Mouse (Mus musculus) 3T3-L1 (cell line): Measurements from ENCODE around the gene Msrb2.

ENCODE experiments used
- DNase-seq: peaks from one replicate; pipeline ENCODE4 v3.0.0-alpha.2; 2015; ENCODE audit warnings: low read depth, low spot score

Gene Msrb2

GRCm38 (mm10) chr2:19371390-19372158, at the start of gene Msrb2:
Msrb2 (plus strand) TSS chr2:19371440.
- DNase-seq, result peak; percentile 46

- DNase-seq, result no peak
Observed at GRCm38 (mm10) chr2:19322448-19322847, 48.8 kb upstream of the Msrb2 start.

GRCm38 (mm10) chr2:19326376-19326775, 44.9 kb upstream of the Msrb2 start:
- no peak for DNase-seq

- DNase-seq, result no peak
Observed at GRCm38 (mm10) chr2:19327811-19328210, 43.4 kb upstream of the Msrb2 start.

- DNase-seq, result no peak
Observed at GRCm38 (mm10) chr2:19343901-19344635, 27.2 kb upstream of the Msrb2 start.

GRCm38 (mm10) chr2:19344636-19345413, 26.4 kb upstream of the Msrb2 start:
- peak; percentile 88 for DNase-seq

DNA sequence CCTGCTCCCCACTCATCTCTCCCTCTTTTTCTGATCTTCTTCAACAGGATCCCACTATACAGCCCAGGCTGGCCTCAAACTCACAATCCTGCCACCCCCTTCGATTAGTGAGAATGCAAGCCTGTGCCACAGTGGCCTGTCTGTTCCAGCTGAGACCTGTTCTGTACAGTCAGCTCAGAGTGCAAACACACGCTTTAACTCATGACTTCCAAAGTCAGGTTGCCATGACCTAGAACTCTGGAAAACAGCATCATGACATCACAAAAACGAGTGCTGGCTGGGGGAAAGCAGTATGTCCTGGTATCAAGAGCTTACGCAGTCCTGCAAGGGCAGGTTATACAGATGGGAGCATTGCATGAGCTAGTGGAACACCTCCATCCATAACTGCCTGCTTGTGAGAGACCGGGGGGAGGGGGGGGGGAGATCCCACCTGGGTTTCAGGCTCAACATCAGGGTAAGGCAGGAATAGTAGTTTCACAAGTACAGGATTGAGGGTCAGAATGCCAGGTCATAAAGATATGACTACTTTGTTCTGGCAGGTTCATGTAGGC, 25.8 kb upstream of the Msrb2 start:
- DNase-seq, result no peak

- DNase-seq, result no peak
Observed at GRCm38 (mm10) chr2:19348454-19348853, 22.8 kb upstream of the Msrb2 start.

DNA sequence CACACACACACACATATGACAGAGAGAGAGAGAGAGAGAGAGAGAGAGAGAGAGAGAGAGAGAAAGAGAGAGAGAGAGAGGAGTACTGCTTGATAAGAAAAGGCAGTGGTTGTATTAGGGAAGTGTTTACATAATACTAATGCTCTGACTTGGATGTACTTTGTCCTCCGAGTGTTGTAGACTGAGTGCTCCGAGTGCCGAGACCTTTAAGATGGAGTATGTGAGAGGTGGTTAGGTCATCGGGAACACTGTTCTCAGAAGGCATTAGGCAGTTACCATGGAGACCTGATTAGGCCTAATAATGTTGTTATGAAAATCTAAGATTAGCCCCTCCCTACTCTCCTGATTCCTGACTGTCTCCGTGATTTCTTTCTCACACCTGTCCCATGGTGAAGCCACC, 21.1 kb upstream of the Msrb2 start:
- no peak for DNase-seq

DNA sequence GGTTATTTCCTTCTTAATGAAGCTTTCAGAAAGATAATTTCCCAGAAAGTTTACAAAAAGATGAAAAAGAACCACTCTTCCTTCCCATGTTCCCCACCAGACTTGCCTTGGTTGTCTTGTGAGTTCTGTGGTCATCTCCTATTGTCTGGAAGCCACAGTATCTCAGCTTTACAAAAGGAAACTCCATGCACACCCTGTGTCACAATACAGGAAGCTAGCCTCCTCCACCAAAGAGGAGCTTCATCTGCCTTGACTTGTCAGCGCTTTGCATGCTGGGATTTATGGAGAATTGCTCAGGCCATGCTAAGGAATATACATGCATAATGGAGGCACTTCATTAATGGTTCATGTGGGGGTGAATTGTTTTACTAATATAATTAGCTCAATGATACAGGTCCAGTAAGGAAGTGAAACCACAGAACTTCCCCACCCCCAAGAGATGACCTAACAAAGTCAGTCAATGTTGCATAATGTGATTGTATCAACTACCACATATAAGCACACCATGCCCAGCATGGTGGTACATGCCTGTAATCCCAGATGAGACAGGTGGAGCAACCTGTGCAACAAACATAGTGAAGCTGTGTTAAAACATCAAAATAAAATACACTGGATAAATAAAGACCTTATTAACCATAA, 19.5 kb upstream of the Msrb2 start:
- no peak for DNase-seq

- DNase-seq, result no peak
Observed at GRCm38 (mm10) chr2:19353158-19353557, 18.1 kb upstream of the Msrb2 start.

GRCm38 (mm10) chr2:19362880-19363279, 8.4 kb upstream of the Msrb2 start:
- no peak for DNase-seq

DNA sequence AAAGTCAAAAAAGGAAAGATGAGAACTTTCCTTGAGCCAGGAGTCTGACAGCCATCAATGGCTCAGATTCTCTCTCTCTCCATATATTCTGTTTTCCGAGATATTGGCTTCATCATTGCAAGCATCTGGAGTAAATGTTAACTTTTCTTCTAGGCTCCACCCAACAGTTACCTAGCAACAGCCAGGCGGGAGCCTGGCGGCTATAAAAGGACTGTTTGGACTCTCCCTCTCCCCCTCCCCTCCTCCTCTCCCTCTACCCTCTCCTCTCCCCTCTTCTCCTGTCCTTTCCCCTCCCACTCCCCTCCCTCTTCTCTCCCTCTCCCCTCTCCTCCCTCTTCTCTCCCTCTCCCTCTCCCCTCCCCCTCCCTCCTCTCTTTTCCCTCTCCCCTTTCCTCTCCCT, 4.8 kb upstream of the Msrb2 start:
- no peak for DNase-seq

DNA sequence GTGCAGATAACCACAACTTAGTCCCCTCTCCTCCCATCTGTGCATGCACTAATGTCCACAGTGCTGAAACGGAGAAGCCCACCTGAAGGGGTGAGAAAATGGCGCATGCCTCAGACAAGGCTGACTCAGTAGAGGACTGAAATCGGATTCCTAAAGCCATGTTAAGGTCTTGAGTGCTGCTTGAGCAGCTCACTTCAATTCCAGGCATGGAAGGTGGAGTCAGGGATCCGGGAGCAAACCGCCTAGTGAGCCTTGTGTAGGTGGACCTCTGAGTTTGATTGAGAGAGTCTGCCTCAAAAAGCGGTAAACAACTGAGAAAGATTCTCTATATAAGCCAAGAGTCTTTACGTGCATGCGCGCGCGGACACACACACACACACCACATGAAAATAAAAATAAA, 4.1 kb upstream of the Msrb2 start:
- DNase-seq, result no peak

GRCm38 (mm10) chr2:19373695-19374094, 2.5 kb downstream of the Msrb2 start:
- peak; percentile 3 for DNase-seq

DNA sequence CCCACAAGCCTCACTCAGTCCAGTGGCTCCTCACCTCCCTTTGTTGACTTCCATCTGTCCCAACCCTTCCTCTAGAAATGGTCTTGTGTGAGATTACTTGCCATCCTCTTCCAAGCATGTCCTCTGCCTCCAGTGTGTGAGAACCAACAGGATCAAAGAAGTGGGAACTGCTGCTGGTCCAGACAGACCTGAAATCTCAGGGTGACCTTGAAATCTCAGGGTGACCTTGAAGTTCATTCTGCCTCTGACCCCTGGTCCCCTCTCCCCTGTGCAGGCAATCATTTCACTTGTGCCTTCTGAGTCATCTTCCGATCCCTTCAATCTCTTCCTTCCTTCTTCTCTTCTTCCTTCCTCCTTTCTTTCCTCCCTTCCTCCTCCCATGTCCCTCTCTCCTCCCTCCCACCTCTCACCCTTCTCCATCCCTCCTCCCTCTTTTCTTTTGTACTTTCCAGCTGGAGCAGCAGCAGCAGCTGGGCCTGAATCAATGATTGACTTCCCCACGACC, 9.3 kb downstream of the Msrb2 start:
- no peak for DNase-seq

- no peak for DNase-seq
Observed at GRCm38 (mm10) chr2:19380986-19381385, 9.7 kb downstream of the Msrb2 start.

GRCm38 (mm10) chr2:19382206-19382605, 11.0 kb downstream of the Msrb2 start:
- no peak for DNase-seq

GRCm38 (mm10) chr2:19383006-19383405, 11.8 kb downstream of the Msrb2 start:
- DNase-seq, result no peak

DNA sequence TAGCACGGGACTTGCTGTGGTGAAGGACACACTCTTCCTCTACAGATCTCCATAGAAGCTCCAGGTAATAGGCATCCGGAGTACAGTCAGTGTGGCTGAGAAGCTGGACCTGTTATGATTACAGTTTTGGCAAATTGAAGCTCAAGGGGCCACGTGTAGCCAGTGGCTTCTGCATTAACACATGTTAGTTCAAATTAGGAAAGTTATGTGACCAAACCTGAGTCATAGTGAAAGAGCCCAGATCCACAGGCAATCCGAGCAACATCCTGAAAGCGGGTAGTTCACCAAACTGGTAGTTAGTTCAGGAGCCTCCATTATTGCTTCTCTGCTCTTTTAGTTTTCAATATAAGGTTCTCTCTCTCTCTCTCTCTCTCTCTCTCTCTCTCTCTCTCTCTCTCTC, 14.5 kb downstream of the Msrb2 start:
- no peak for DNase-seq
